Mouse (Mus musculus): ENCODE measurements around the gene Siva1.

The Siva1 gene

GRCm38 (mm10) chr12:112623742-112624141 is 20.7 kb upstream of the Siva1 start:
- DNase-seq (ENCODE audit: low read depth, low spot score), result peak; percentile 68

- no peak for DNase-seq (ENCODE audit: low read depth, low spot score)
Measured at GRCm38 (mm10) chr12:112625700-112626099, 18.8 kb upstream of the Siva1 start.

- no peak for DNase-seq (ENCODE audit: low read depth, low spot score)
Measured at GRCm38 (mm10) chr12:112626455-112626854, 18.0 kb upstream of the Siva1 start.

- peak; percentile 52 for DNase-seq (ENCODE audit: low read depth, low spot score)
Measured at GRCm38 (mm10) chr12:112627097-112627881, 17.2 kb upstream of the Siva1 start.

- no peak for DNase-seq (ENCODE audit: low read depth, low spot score)
Measured at GRCm38 (mm10) chr12:112628197-112628596, 16.3 kb upstream of the Siva1 start.

- DNase-seq (ENCODE audit: low read depth, low spot score), result peak; percentile 84
Measured at GRCm38 (mm10) chr12:112628928-112629721, 15.4 kb upstream of the Siva1 start.

- peak; percentile 42 for DNase-seq (ENCODE audit: low read depth, low spot score)
Measured at GRCm38 (mm10) chr12:112630029-112630428, 14.4 kb upstream of the Siva1 start.

- DNase-seq (ENCODE audit: low read depth, low spot score), result no peak
Measured at GRCm38 (mm10) chr12:112630796-112631195, 13.7 kb upstream of the Siva1 start.

- no peak for DNase-seq (ENCODE audit: low read depth, low spot score)
Measured at GRCm38 (mm10) chr12:112631472-112631871, 13.0 kb upstream of the Siva1 start.

GRCm38 (mm10) chr12:112632084-112632777 is 12.2 kb upstream of the Siva1 start:
- no peak for DNase-seq (ENCODE audit: low read depth, low spot score)

- DNase-seq (ENCODE audit: low read depth, low spot score), result no peak
Measured at GRCm38 (mm10) chr12:112632907-112633306, 11.6 kb upstream of the Siva1 start.

- no peak for DNase-seq (ENCODE audit: low read depth, low spot score)
Measured at GRCm38 (mm10) chr12:112633686-112634085, 10.8 kb upstream of the Siva1 start.

- DNase-seq (ENCODE audit: low read depth, low spot score), result no peak
Measured at GRCm38 (mm10) chr12:112639526-112639925, 5.0 kb upstream of the Siva1 start.

GRCm38 (mm10) chr12:112643126-112643525 is 1.4 kb upstream of the Siva1 start:
- DNase-seq (ENCODE audit: low read depth, low spot score), result no peak

- peak; percentile 51 for DNase-seq (ENCODE audit: low read depth, low spot score)
Measured at GRCm38 (mm10) chr12:112644855-112645506, 502 bp downstream of the Siva1 start.

GRCm38 (mm10) chr12:112646139-112646538 is 1.7 kb downstream of the Siva1 start:
- no peak for DNase-seq (ENCODE audit: low read depth, low spot score)

- DNase-seq (ENCODE audit: low read depth, low spot score), result no peak
Measured at GRCm38 (mm10) chr12:112648081-112648480, 3.6 kb downstream of the Siva1 start.

- no peak for DNase-seq (ENCODE audit: low read depth, low spot score)
Measured at GRCm38 (mm10) chr12:112651778-112652439, 7.4 kb downstream of the Siva1 start.

- peak; percentile 81 for DNase-seq (ENCODE audit: low read depth, low spot score)
Measured at GRCm38 (mm10) chr12:112653157-112653824, 8.8 kb downstream of the Siva1 start.

- DNase-seq (ENCODE audit: low read depth, low spot score), result no peak
Measured at GRCm38 (mm10) chr12:112654076-112654475, 9.6 kb downstream of the Siva1 start.

GRCm38 (mm10) chr12:112658619-112659018 is 14.1 kb downstream of the Siva1 start:
- no peak for DNase-seq (ENCODE audit: low read depth, low spot score)
